Mouse (Mus musculus) adipocyte (in vitro differentiated cells): ENCODE results near the gene Dnah12.
"Not testable (repeated sequence)": the region's sequence is repeated elsewhere in the genome, so short reads cannot be mapped to it uniquely, and the experiment has no call there.

ENCODE experiments used
- DNase-seq: peaks from one replicate; pipeline ENCODE4 v3.0.0-alpha.2; 2016; ENCODE audit warnings: low spot score

Gene Dnah12

GRCm38 (mm10) chr14:26692974-26693373 lies at the start of gene Dnah12:
Dnah12 (plus strand) TSS chr14:26693274.
- DNase-seq: no peak

- DNase-seq: no peak
These were observed 47.0 kb upstream of the Dnah12 start for GRCm38 (mm10) chr14:26645989-26646650.

GRCm38 (mm10) chr14:26647811-26648210 lies 45.3 kb upstream of the Dnah12 start:
- peak; percentile 52 for DNase-seq

GRCm38 (mm10) chr14:26651901-26652300 lies 41.2 kb upstream of the Dnah12 start:
- DNase-seq: no peak

- no peak for DNase-seq
These were observed 34.9 kb upstream of the Dnah12 start for GRCm38 (mm10) chr14:26658178-26658577.

GRCm38 (mm10) chr14:26660233-26660632 lies 32.8 kb upstream of the Dnah12 start:
- DNase-seq: no peak

GRCm38 (mm10) chr14:26662016-26662415 lies 31.1 kb upstream of the Dnah12 start:
- DNase-seq: no peak

GRCm38 (mm10) chr14:26662488-26662887 lies 30.6 kb upstream of the Dnah12 start:
- DNase-seq: no peak

- DNase-seq: no peak
These were observed 29.2 kb upstream of the Dnah12 start for GRCm38 (mm10) chr14:26663851-26664250.

- DNase-seq: no peak
These were observed 25.1 kb upstream of the Dnah12 start for GRCm38 (mm10) chr14:26667991-26668370.

GRCm38 (mm10) chr14:26668371-26669291 lies 24.4 kb upstream of the Dnah12 start:
- DNase-seq: peak; percentile 35

GRCm38 (mm10) chr14:26669292-26670073 lies 23.6 kb upstream of the Dnah12 start, which contains the start of gene Pde12:
Pde12 (minus strand) TSS chr14:26669883.
- DNase-seq: peak; percentile 88

GRCm38 (mm10) chr14:26670964-26671363 lies 22.1 kb upstream of the Dnah12 start:
- no peak for DNase-seq

- not testable (repeated sequence) for DNase-seq
These were observed 21.0 kb upstream of the Dnah12 start for GRCm38 (mm10) chr14:26671870-26672615.

GRCm38 (mm10) chr14:26674476-26675169 lies 18.5 kb upstream of the Dnah12 start:
- DNase-seq: not testable (repeated sequence)

GRCm38 (mm10) chr14:26675371-26675770 lies 17.7 kb upstream of the Dnah12 start:
- no peak for DNase-seq

GRCm38 (mm10) chr14:26675791-26676190 lies 17.3 kb upstream of the Dnah12 start:
- DNase-seq: no peak

GRCm38 (mm10) chr14:26690727-26691126 lies 2.3 kb upstream of the Dnah12 start:
- no peak for DNase-seq

GRCm38 (mm10) chr14:26691363-26691762 lies 1.7 kb upstream of the Dnah12 start:
- peak; percentile 2 for DNase-seq

GRCm38 (mm10) chr14:26697912-26698311 lies 4.8 kb downstream of the Dnah12 start:
- DNase-seq: peak; percentile 37

GRCm38 (mm10) chr14:26705246-26705645 lies 12.2 kb downstream of the Dnah12 start:
- DNase-seq: not testable (repeated sequence)
